Mouse (Mus musculus) neural tube, embryonic 10.5 days (tissue): ENCODE results near the gene Cth.
"Not testable (repeated sequence)": the region's sequence is repeated elsewhere in the genome, so short reads cannot be mapped to it uniquely, and the experiment has no call there.

Experiments used
- DNase-seq: peaks from one replicate; pipeline ENCODE4 v3.0.0-alpha.2; 2017; ENCODE audit warnings: low spot score; ENCODE audit errors: extremely low spot score

Gene Cth

GRCm38 (mm10) chr3:157924692-157925328, at the start of gene Cth:
Cth (minus strand) TSS chr3:157925077.
- peak; percentile 87 for DNase-seq

GRCm38 (mm10) chr3:157973236-157973635, 48.4 kb upstream of the Cth start:
- no peak for DNase-seq

DNA sequence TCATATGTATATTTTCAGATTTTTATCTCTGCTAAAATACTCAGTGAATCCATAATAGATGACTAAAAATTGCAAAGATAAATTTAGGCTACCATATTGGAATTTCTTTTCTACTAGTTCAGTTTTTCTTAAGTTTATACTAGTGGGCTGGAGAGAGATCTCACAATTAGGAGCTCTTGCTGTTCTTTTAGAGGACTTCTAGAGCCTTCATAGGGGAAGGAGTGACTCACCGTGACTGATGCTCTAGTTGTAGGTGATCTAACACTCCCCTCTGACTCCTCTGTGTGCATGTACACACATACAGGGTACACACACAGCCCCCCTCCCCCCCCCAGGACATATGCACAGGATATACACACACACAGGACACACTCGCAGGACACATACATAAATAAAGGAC, 46.3 kb upstream of the Cth start:
- DNase-seq, result no peak

GRCm38 (mm10) chr3:157957320-157957719, 32.4 kb upstream of the Cth start:
- DNase-seq, result no peak

DNA sequence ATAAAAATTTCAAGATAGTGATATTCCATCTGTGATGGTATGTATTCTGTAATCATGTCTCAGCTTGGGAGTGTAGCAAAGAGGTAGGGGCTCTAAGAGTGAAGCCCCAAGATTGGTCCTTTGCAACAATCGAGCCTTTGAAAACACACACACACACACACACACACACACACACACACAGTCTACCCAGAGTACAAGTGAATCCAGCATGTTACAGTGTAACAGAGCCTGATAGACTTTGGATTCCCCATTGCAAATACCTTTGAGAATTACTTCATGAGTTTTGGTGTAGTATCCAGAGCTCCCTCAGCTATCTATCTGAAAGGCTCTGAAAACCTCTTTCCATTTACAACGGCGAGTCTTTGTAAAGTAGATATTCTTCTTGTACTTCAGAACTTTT, 31.3 kb upstream of the Cth start:
- DNase-seq, result no peak

GRCm38 (mm10) chr3:157955466-157955865, 30.6 kb upstream of the Cth start:
- DNase-seq, result no peak

DNA sequence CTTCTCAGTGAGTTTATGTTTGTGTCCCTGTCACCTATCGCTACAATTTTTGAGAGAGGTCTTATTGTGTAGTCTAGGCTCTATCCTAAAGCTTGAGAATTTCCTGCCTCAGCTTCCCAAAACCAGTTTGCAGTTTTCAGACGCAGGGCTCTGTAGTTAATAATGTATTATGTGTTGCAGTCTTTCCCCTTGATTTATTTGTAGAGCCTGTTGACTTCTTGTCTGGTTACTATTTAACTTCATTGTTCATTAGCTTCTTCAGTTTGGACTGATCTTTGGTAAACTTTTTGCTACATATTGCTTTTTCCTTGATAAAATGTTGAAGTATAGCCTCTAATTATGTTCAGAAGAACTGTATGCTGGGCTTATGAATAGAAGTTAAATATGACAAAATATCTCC, 27.8 kb upstream of the Cth start:
- no peak for DNase-seq

DNA sequence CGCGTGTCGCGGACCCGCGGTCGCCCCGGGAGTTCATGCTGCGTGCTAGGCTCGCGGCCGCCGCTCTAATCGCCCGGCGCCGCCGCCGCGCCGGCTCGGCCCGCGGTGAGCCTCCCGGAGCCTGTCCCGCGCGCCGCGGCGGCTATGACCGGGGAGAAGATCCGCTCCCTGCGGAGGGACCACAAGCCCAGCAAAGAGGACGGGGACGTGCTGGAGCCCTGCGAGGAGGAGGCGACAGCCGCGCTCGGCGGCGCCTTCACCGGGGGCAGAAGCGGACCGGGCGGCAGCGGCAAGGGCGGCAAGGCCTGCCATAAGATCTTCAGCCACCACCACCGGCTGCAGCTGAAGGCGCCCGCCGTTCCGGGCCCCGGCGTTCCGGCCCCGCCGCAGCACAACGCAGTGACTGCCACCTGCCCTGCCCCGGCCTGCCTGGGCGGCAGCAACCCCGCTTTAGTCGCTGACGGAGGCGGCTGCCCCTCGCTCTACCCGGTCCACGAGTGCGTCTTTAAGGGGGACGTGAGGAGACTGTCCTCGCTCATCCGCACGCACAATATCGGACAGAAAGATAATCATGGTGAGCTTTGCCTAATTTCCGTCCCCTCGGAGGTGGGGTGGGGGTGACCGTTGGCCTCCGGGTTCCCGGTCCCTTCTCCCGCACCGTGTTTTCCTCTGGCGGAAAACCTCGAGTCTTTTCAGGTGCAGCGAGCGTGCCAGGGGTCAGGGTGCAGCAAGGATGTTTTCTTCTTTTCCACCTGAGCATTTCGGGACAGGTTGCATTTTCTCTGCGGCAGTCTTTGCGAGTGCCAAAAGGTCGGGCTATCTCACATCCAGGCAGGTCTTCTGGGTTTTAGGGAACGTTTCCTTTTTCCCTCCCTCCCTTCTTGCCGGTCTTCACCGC, 22.8 kb upstream of the Cth start:
- DNase-seq, result peak; percentile 75

- peak; percentile 91 for DNase-seq
Measured at GRCm38 (mm10) chr3:157946843-157947358, 22.0 kb upstream of the Cth start, which contains the start of gene Ankrd13c. Ankrd13c (plus strand) TSS chr3:157947239.

- no peak for DNase-seq
Measured at GRCm38 (mm10) chr3:157938585-157938984, 13.7 kb upstream of the Cth start.

- no peak for DNase-seq
Measured at GRCm38 (mm10) chr3:157934301-157934823, 9.5 kb upstream of the Cth start.

GRCm38 (mm10) chr3:157933223-157933622, 8.3 kb upstream of the Cth start:
- not testable (repeated sequence) for DNase-seq

DNA sequence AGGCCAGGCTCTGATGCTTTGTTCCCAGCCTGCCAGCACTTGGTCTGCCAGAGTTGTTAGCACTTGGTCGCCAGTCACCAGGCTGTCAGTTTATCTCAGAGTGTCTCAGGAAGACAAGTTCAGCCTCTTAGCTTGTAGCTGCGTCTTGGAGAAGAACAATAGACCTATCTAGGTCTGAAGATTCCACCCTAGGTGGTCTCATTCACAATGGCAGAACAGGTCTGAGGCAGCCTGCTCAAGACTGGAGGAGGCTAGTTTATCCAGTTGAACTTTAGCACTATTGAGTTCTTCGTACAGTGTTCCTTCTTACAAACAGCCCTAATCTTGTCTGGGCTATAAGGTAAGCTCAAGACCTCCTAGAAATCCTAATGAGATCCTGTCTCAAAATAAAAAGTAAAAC, 7.2 kb upstream of the Cth start:
- no peak for DNase-seq

GRCm38 (mm10) chr3:157931592-157931991, 6.7 kb upstream of the Cth start:
- no peak for DNase-seq

DNA sequence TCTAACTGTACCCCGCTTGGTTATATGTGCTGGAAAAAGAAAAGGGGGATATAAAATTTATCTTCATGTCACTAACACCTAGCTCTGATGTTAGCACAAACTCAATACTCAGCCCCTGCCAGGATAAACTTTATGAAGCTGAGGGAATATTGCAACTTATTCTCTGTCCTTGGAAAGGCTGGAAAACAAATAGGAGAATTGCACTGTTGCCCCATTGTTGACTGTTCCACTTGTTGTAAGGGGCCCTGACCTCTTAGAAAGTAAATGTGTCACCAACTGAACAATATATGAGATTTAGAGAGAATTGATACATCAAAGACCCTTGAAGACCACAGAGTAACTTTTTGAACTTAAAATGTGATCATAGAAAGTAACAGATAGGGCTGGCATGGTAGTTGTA, 4.5 kb upstream of the Cth start:
- no peak for DNase-seq

DNA sequence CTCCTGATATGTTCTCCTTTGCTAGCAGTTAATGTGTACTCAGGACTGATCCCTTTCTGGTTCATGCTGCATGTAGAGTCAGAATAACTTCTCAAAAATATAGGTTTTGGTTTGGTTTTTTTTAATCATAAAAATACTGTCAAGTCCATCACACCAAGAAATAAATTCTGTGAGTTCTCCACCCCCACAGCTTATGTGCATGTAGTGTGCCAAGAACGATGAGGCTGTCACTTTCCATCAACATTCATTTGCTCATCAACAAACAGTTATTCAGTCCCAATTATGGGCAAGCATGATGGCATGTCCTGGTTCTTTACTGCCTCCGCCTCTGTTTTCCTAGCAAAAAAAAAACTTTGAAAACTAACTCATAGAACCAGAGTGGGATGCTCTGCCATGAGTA, 3.9 kb upstream of the Cth start:
- DNase-seq, result no peak

DNA sequence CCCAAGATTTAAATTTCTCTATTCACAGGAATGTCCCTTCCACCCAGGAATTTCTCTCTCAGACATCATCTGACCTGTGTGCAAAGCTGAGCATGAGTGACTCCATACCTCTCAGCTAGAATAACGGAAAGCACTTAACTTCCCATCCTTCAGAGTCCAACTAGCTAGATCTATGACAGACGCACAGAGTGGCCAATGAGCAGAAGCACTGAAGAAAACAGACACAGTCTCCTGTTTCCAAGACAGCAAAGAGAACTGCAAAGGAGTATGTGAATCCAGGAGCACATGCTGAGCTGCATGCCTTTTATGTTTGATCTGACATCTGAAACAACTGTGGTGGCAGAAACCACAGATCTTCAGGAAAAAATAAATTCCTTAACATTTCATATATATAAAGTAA, 1.9 kb upstream of the Cth start:
- no peak for DNase-seq

GRCm38 (mm10) chr3:157925706-157926510, 1.0 kb upstream of the Cth start:
- no peak for DNase-seq

DNA sequence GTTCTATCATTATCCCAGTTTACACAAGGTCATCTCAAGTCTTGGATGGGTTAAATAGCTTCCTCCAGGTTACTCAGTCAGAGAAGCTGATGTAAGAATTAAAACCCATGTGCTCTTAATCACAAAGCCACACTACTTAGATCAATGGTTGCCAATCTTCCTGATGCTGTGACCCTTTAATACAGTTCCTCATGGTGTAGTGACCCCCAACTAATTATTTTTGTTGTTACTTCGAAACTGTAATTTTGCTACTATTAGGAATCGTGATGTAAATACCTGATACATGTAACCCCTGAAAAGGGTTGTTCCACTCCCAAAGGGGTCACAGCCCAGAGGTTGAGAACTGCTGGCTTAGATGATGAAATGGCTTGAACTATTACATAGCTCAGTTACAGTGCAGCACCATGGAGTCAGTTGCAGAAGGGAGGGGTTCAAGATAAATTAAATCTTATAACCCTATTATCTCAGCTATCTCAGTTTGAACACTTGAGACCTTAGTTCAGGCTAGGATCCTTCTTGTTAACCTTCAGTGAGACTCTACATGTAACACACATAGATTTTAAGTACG, 1.5 kb downstream of the Cth start:
- DNase-seq, result no peak

- no peak for DNase-seq
Measured at GRCm38 (mm10) chr3:157921376-157921775, 3.5 kb downstream of the Cth start.

DNA sequence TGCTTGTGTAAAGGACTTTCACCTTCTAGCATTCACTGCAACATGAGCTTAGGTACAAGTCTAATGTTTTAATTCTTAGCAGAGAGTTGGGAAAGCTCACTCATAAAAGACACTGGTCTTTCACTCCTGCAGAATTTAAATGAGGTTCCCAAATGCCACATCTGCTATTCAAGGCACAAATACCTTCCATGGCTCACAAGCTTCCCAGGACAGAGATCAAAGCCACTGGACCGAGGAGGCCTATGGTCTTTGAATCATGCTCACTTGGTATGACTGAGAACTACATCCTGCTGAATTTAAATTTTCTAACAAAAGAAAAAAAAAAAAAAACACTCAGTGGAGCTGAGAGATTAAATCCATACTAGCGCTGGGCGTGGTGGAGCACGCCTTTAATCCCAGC, 8.5 kb downstream of the Cth start:
- no peak for DNase-seq
